Mouse (Mus musculus): ENCODE data around the gene Cptp. TPM values are rescaled to one million over a fixed set of nuclear protein-coding genes. Genes with fewer than 3 reads are reported as not detected.
A peak's percentile ranks its signal among the peaks of the same experiment; 100 is the strongest.

The Cptp gene
- 10 to 100 TPM; 11.0 to 18.7 (median 16.1) TPM for total RNA-seq (2022)

DNA sequence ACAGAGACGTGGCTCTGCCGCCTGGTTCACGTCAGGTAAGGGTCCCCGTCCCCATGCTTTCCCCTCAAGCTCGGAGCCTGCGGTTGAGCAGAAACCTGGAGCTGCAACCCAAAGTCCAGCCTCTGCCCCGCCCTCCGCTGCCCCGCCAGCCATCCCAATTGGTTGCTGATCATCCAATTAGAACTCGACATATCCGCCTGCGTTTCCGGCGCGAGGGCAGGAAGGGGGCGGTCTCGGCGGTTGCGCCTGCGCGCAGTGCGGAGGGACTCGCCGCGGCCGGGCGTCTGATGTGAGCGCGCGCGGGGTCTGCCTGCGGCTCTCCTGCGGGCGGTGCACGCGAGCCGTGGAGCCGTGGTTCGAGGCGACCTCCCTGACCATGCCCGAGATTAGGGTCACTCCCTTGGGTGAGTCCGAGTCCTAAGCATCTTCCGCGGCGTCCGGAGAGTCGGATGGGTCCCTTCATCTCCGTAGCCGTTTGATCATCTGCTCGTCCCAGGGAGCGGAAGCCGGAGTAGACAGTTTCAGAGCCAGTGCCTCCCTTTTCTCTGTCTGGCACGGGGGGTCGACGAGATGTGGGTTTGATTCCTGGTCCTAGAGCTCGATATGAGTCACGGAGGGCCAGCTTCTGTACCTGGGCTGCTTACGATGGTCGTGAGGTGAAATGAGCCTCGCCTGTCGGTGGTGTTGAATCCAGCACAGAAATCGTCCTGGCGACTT is at the start of gene Cptp, which contains the start of gene Ints11:
Gene Cptp, minus strand, starts transcription at position 124 of the 717 bp plus-strand sequence.
Gene Ints11, plus strand, starts transcription at position 230 of the 717 bp plus-strand sequence.
- DNase-seq (ENCODE audit: low spot score in 2 of 2), result peak; percentile 90 to 95

DNA sequence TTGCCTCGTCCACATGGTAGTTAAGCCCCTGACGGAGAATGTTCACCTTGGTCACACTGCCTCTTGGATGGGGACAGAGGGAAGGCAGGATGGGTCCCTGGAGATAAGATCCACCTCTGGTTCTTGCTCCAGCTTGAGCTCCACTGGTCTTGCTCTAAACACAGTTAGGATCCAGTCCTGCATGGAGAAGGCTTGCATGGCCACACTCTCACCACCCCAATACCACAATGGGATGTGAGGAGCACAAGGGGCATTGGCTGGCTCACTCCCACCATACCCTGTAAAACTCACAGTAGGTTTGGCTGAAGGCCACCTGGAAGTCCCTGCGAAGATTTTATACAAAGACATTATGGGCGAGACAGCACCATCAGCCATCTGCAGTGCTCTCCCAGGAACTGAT is 39.5 kb upstream of the Cptp start:
- DNase-seq (ENCODE audit: low spot score in 2 of 2), result no peak

DNA sequence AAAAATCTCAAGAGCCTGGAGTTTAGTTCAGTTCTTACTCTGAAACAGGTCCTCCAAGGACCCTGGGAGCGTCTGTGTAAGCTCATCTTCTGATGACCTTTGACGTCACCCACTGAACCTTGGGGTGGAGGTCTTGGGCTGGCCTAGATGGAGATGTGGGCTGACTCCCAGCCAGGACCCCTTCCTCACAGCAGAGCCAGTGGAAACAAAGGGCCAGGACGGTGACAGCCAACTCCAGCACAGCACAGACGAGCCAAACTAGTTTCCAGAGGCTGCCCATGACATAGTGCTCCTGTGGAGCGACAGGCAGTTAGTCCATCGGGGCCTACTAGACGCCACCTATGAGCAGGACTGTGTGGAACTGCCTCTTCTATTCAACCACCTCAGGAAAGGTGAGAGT is 39.0 kb upstream of the Cptp start:
- no peak for DNase-seq (ENCODE audit: low spot score in 2 of 2)

DNA sequence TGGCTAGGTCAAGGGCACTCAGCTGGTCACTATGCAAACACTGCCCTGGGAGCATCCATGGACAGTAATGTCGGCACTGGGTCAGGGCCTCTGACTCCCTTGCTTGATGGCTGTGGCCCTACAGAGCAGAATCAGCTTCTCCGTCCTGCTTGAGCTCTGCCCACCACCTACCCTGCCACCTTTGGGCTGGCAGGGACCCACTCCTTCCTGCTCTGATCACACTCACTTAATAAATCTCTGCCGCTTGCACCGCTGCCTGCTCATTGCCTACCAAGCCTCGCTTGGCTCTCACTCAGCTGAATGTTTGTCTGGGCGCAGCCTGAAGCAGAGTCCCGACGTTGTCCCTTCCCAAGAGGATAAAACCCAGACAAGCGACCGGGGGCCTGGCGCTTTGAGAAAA is 37.8 kb upstream of the Cptp start:
- DNase-seq (ENCODE audit: low spot score in 2 of 2), result peak in 1 of 2 experiments; percentile 2

DNA sequence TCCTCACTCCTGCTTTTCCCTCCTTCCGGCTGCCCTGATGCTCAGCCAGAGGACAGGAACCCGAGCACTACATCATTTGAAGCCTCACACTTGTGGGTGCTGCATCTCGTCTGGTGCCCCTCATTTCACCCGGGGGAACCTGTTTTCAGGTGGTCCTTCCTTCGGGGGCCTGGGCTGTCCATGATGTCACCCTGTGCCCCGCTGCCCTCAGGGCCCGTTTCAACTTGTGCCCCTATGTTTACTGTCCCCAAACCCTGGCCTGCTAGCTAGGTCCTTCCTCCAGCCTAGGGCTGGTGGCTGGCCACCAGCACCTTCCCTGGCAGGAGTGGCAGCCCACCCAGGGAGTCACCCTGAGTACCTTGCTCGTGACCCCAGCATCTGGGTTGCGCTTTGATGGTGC is 36.9 kb upstream of the Cptp start:
- peak in 1 of 2 experiments; percentile 2 for DNase-seq (ENCODE audit: low spot score in 2 of 2)

DNA sequence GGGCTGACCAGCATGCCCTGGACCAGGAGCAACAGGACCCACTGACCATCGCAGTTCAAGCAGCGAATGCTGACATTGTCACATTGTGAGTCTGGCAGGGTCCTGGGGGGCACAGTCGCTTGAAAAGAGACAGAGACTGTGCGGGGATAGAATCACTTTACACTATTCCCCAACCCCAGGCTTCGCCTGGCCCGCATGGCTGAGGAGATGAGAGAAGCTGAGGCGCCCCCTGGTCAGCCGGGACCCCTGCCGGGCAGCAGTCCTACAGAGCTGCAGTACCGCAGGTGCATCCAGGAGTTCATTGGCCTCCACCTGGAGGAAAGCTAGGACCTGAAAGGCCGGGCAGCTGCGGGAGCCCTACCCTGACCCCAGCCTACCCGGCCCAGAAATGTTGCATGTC is 36.4 kb upstream of the Cptp start:
- DNase-seq (ENCODE audit: low spot score in 2 of 2), result peak in 1 of 2 experiments; percentile 2

DNA sequence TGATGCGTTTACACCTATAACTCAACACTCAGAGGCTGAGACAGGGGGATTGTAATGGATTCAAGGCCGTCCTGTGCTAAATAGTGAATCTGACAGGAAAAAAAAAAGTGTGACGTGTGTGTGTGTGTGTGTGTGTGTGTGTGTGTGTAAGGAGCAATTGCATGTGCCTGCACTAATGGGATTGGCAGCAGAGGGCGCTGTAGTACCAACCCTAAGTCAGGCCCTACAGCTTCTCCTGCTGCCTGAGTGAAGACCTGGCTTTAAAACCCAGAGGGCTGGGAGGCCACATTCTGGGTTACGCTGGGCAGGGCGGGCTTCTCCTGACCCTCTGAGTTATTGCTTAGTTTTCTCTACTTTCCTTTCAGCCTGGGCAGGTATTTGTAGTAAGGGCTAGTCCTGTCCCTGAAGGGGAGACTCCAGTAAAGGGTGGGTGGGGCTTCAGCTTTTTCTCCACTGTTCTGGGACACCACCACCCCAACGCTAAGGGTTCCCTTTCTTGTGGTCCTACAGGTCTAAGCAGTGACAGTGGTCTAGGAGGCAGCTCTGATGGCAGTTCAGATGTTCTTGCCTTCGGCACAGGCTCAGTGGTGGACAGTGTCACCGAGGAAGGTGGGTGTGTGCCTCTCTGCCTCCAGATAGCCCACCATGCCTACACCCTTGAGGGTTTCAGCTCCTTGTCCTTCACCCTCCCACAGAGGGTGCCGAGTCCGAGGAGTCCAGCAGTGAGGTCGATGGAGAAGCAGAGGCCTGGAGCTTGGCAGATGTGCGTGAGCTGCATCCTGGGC is 35.3 kb upstream of the Cptp start:
- DNase-seq (ENCODE audit: low spot score in 2 of 2), result peak in 1 of 2 experiments; percentile 2

DNA sequence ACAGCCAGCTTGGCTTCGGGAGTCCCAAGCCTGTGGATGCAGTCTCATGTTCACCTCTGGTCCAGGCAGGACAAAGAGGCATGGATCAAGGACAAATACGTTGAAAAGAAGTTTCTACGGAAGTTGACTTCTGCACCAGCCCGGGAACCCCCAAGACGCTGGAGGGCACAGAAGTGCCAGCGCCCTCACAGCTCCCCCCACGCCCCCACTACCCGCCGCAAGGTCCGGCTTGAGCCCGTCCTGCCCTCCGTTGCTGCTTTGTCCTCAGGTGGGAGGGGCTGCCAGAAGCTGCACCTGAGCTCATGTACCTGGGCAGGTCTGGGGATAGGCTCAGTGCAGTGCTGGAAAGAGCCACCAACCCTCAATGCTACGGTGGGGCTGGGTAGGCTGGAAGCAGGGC is 34.0 kb upstream of the Cptp start:
- no peak for DNase-seq (ENCODE audit: low spot score in 2 of 2)

DNA sequence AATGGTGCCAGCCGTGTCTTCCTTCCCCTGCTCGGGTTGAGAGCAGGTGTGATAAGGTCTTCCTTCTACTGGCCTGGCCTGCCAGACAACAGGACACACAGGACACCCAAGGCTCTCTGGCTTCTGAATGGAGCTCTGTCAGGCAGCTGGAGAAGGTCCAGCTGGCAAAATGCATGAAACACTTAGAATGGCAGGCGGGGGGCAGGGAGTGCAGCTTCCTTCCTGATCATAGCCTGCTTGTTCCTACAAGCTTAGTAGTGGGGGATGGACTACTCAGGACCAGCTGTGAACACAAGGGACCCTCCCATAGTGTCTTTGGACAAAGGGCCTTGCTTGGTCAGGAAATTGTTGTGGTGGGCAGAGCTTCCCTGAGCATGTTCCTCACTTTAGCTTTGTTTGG is 32.0 kb upstream of the Cptp start:
- DNase-seq (ENCODE audit: low spot score in 2 of 2), result no peak

DNA sequence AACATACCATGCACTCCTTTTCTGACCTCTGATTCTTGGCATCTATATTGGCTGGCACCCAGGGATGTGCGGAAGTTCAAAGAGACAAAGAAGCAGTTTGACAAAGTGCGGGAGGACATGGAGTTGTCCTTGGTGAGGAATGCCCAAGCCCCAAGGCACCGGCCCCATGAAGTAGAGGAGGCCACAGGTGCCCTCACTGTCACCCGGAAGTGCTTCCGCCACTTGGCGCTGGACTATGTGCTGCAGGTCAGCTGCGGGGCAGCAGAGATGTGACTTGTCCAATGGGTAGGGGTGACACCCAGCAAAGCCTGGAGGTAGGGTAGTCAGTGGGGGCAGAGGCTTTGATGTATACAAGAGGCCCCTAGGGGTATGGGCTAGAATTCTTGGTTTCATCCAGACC is 30.1 kb upstream of the Cptp start:
- DNase-seq (ENCODE audit: low spot score in 2 of 2), result no peak

DNA sequence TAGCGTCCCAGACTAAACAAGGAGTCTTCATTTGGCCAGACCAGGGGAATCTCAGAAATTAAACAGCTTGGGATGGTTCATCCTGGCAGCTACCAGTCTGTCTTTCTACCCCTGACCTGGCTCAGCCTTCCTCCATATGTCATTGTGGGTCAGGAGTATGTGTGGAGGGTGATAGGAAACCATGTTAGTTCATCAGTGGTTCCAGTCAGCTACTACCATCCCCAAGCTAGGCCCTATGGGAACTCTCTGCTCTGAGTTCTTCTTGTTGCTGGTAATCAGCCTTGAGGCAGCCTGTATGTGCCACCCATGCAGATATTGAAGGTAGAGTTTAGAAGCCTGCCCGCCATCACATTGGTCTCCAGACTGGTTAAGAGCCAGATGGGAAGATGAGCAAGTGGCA is 29.1 kb upstream of the Cptp start:
- no peak for DNase-seq (ENCODE audit: low spot score in 2 of 2)

DNA sequence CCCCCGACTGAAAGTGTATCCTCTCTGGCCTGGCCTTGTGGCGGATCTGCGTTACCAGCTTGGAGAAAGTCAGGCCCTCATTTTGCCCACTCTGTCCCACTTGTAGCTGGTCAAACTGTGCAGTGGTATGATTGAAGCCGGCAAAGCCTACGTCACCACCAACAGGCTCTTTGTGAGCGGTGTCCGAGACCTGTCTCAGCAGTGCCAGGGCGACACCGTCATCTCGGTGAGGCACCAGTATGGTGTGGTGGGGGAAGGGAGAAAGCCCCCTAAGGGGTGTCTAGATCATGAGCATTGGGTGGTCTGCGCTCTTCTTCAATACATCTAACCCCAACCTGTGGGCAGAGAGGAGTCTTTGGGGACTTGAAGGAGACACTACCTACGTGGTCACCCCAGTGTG is 27.2 kb upstream of the Cptp start:
- peak in 1 of 2 experiments; percentile 1 for DNase-seq (ENCODE audit: low spot score in 2 of 2)

DNA sequence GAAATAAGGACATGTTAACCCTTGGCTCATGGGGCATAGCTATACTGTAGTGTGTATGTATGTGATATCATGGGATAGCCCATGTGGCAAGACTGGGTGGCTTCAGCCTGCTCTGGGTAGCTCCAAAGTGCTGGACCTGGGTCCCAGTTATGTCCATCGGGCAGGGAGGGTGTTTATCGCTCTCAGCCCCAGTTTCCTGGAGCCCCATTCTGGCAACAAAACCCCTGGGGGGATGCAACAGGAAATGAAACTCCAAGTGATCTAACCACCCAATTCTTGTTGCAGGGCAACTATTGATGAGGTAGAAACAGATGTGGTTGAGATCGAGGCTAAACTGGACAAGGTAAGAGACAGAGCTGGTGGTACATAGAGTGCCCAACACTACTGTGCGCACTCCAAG is 26.6 kb upstream of the Cptp start:
- DNase-seq (ENCODE audit: low spot score in 2 of 2), result peak in 1 of 2 experiments; percentile 1

DNA sequence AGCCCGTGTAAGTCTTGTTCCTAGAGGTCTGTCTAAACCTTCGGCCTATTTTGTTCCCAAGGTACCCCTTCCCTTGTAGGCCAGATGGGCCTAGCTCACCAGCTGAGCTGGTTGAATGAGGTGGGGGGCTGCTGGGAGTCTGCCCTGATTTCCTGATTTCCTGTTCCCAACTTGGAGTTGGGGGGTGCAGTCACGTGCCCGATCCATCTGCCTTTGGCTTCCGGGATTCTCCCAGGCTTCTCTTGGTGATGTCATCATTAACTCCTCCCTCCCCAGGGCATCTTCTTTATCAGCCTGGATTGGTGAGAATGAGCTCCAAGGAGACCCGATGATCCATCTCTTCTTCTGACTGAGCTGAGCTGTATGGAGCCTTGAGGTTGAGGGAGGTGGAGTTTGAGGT is 26.0 kb upstream of the Cptp start:
- peak; percentile 56 to 57 for DNase-seq (ENCODE audit: low spot score in 2 of 2)

DNA sequence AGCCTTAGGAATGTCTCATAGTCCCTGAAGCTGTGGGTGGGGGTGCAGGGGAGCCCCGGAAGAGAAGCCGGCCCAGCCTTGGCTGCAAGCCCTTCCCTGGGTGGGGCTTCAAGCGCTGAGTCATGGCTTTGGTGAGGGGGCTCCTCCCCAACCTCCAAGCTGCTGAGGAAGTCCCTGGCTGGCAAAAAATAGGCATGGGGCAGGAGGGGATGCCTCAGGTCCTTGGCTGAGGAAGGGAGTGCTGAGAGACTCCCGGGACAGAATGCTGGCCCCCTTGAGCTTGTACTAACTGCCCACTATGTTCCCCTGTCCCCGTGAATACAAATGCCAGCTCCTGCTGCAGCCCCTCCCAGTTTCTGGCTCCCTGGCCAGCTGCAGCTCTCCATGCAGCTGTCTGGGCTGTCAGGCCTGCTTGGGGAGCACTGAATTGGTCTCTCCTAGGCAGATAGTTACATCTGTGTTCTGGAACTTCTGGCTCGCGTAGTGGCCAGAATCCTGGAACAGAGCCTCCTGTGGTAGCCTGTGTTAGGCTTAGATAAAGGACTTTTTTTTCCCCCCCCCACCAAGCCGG is 25.2 kb upstream of the Cptp start:
- DNase-seq (ENCODE audit: low spot score in 2 of 2), result peak; percentile 78 to 83

DNA sequence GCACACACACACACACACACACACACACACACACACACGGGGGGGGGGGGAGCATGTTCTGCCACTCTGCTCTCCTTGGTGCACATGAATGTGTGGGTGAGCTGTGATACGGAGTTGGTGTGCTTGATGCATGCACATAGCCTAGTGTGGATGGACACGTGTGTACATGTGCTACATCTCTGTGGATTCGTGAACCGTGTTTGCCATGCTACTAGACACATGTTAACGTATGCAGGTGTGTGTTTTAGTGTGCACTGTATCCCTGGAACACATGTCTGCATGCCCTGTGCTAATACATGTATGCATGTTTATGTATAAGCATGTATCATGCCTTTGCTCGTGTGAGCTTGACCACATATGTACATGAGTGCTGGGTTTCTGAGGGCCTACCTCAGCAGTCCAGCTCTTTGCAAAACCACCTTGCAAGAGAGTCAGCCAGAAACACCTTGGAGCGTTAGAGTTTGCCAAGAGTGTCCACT is 24.0 kb upstream of the Cptp start:
- DNase-seq (ENCODE audit: low spot score in 2 of 2), result peak in 1 of 2 experiments; percentile 1

DNA sequence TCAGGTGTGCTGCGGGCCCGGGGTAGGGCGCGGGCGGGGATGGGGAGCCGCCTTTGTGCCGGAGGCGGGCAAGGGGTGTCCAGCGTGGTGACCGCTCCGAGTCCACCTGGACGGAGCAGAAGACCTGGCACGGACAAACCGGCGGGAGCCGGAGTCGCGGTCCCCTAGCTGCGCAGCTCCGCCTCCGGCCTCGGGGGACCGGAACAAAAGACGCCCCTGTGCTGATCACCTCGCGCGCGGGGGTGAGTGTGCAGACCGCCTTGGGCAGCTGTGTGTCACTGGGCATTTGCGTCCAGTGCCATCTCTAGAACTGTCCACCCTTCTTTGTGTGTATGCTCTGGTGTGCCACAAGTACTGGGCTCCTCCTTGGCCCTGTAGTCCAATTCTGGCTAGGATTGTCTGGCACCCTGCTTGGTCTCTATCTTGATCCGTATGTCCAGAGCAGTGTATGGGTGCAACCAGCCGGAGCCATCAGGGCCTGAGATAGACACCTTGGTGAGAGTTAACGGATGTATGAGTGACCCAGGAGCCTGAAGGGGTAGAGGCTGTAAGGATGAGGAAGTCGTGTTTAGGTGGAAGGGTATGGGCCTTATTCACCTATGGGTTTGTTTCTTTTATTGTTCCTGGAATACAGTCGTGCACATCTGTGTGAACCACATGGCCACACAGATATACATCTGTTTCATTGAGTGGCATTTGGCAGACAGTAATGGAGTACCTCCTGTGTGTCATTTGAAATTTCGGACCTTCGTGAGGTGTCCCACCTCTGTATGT is 23.4 kb upstream of the Cptp start:
- DNase-seq (ENCODE audit: low spot score in 2 of 2), result peak; percentile 16 to 23

DNA sequence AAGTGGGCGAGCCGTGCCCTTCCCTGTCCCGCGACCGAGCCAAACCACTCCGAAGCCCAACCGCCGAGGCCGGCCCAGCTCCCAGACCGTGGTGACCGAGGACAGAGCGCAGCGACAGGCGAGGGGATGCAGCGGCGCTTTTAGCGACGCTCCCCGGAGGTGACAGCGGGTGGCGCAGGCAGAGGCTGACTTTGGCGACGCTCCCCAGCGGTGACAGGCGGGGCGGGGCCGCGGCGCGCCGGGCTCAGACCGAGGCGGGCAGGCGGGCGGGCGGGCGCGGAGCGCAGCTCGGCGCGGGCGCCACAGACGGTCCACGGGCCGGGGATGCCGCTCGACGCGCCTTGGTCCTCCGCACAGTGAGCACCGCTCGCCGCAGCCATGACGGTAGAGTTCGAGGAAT is 22.8 kb upstream of the Cptp start:
- DNase-seq (ENCODE audit: low spot score in 2 of 2), result peak; percentile 60 to 70

DNA sequence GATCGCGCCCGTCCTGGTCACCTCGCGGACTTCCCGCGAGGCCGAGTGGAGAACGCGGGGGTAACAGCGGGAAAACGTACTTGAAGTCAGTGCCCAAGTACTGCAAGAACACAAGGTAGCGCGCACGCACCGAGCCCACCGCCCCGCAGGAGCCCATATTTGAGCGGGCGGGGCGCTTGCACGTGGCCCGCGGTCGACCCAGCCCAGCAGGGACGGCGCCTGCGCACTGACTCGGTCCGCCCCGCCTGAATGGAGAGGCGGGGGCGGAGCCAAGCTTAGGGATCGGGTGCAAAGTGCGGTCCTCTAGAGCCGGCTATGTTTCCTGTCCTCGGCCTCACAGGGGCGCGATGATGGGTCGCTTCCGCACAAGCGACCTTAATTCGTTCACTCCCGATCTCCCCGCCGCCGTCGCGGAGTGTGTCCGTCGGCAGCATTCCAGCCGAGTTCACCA is 22.3 kb upstream of the Cptp start, which contains the start of the genes Pusl1 and Acap3:
Gene Pusl1, minus strand, starts transcription at position 231 of the 451 bp plus-strand sequence.
Gene Acap3, plus strand, starts transcription at position 272 of the 451 bp plus-strand sequence.
- DNase-seq (ENCODE audit: low spot score in 2 of 2), result peak; percentile 94 to 96

DNA sequence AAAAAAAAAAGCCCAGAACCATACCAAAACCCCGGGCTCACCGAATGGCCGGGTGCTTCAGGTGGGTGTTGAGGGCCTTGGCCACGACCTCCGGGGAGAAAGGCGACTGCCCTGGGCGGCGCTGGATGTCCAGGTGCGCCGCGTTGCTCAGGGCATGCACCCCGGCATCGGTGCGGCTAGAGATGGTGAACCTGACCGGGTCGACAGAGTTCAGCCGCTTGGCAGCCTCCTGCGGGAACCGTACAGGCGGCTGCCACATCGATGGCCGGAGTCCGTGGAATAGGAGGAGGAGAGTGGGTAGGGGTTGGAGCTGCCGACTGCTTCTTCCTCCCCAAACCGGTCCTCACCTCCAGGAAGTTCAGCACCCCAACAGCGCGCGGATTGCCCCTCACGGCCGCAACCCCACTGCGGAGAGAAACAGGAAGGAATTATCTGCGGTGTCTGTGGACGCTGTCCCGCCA is 21.8 kb upstream of the Cptp start:
- DNase-seq (ENCODE audit: low spot score in 2 of 2), result no peak

DNA sequence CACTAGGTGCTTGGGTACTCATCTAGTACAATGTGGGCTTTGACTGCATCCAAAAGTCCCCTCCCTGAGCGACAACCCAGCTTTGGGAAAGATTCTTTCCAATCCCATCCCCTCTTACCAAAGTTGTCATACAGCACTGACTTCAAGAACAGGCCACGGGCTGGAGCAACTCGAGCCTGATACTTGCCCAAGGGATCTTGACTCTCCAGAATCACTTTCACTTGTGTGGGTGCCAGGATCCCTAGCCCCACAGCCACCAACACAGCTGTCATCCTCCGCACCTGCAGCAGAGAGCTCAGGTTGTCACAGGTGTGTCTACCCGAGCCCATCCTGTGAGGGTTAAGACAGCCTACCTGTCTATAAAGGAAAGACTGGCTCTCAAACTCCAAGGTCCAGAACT is 20.1 kb upstream of the Cptp start:
- DNase-seq (ENCODE audit: low spot score in 2 of 2), result peak in 1 of 2 experiments; percentile 2
